Mouse (Mus musculus) 3134 (cell line): ENCODE data around the gene Cyth2.

ENCODE experiments used
- DNase-seq: peaks from one replicate; pipeline ENCODE4 v3.0.0-alpha.2; 2011; ENCODE audit warnings: low spot score; ENCODE audit not compliant: insufficient read length; ENCODE audit errors: extremely low read depth

Cyth2 gene

DNA sequence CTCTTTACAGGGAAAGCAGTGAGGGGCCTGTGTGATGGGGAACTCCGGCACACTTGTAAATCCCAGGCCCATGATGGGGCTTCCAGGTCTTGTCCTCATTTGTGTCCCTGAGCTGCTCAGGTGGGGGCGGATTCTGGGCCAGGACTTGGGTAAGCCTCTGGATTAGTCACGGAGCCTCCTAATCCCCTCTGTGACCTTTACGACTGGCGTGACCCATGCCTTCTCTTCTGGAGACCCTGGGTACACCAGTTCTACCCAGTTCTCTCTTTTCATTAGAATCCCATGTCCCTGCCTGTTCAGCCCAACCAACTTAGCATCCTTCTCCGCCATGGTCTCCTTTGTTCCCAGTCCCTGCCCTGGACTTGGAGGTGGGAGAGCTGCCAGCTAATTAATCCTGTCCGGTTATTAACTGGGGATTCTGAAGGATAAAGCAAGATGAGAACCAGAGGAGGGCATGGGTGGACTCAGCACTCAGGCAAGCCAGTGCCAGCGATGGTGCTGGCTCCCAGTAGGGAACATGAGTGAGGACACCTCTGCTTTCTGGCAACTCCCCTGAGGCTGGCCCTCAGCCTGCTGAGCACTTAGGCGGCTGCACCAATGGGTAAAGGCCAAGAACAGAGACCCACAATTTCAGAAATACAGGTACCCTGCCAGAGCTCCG is 1.1 kb upstream of the Cyth2 start:
- no peak for DNase-seq

DNA sequence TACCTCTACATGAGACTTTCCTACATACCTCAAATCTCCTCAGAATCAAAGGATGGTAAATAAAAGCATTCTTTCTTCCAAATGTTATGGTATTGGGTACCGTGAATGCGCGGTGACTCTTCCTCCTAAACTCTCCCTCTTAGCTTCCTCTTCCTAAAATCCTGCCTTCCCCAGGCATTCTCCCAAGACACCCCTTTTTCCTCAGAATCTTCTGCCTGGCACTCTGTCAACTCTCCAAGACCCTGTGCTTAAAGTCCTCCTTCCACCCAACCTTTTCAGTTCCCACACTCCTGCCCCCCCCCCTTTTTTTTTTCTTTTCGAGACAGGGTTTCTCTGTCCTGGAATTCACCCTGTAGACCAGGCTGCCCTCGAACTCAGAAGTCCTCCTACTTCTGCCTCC is 460 bp upstream of the Cyth2 start:
- DNase-seq, result no peak

DNA sequence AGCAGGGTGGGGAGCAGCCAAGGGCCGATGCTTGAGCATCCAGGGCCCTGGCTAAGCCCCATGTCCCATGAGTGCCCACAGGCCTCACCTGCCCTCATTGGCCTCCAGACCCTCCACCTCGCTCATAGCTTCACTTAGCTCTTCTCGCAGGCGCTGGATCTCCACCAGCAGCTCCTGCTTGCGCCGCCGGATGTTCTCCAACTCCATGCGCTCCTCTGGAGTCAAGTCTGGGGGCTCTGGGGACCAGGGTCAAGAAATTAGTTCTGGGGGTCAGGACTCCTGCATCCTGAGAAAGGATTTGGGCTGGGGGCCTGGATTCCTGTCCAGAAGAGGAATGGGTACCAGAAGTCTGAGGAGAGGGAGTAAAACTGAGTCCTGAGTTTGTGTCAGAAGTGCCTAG is 1.5 kb downstream of the Cyth2 start:
- no peak for DNase-seq

DNA sequence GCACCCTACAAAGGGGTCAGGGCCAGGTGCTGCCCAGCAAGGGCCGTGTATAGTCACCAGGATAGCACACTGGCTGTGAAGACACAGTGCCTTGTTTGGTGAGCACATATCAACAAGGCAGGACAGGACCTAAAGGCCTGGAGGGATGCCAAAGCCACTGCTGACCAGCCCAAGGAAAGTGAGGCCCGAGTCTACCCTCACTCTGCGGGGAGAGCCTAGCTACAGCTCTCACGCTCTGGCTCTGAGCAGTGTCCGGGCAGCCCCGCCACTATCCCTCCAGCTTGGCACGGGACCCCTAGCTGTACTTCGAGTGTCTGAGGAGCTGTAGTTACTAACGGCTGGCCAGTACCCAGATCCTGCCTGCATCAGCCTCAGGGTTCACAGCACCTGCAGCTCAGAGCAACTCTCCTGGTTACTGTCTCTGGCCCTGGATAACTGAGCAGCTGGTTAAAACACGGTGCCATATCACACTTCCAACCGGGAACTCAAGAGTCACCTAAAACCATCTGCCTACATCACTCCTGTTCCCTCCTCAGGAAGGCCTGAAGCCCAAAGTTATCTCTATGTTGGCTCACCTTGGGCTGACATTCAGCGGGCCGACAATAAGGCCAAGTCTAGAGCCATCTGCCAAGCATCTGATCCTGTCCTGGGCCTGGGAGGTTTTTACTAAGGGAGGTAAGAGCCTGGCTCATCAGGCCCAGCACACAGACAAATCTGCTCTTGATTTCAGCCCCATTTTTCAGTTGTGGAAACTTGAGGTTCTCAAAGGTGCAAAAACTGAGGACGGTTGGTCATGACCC is 4.9 kb downstream of the Cyth2 start:
- DNase-seq, result no peak

DNA sequence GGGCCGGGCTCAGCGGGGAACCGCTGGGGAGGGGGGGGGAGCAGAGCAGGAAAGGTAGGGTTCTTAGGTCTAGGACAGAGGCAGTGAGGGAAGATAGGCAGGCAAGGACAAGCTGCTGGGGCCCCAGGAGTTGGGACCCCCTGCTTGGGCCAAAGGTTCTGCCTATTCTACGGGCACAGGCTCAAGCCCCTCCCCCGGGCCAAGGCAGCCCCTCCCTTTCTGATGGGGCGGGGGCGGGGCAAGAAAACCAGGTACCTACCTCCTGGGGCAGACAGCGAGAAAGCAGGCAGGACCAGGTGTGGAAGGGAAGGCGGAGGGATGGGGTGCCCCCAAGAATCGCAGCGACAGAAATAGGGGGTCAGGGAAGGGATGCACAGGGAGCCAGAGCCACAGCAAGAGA is 5.9 kb downstream of the Cyth2 start:
- no peak for DNase-seq

DNA sequence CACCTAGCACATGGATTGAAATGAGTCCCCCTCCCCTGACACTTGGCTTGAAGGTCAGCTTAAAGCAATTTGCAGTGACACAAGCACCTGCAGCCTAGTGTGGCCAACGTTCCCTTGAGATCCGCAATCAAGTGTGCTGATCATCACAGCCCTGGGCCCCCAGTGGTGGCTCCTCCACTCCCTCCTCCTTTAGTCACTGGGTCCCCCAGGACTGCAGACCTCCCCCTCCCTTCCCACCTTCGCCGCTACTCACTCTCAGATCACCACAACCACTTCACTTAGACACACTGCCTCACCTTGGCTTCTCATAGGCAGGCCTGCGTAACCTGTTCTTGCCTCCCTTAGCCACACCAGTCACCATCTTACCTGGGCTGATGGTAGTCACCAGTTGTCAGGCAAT is 8.4 kb downstream of the Cyth2 start:
- no peak for DNase-seq

DNA sequence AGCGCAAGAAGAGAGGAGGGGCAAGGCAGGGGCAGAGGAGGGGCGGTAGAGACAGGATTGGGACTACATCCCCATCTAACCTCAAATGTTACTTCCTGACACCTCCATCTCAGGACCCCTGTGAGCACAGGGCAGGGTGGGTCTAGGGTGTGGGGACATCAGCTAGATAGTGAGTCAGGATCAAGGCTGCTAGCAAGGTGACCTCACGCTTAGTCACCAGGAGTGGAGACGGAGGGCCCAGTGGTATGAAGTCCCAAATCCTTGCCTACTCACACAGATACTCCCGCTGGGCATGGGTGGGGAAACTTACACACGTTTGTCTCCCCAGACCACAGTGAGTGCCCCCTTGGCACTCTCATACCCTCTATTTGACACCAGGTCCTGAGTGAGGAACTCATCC is 11.8 kb downstream of the Cyth2 start:
- peak; percentile 74 for DNase-seq

DNA sequence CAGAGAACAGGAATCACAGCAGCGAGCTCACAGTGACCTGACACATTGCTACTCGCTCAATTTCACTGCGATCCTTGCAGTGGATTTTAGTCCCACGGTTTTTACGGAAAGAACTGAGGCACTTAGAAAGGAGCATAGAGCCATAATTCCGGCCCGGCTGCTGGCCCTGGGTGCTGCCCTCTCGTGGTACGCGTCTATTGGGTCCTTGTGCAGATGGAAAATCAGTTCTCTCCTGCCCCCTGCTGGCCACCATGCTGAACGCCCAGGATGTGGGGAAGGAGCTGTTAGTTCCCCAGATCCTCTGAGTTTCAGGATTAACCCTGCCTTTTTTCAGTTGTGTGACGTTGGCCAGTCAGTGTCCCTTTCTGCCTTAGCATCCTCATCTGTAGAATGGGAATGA is 13.0 kb downstream of the Cyth2 start:
- peak; percentile 79 for DNase-seq

DNA sequence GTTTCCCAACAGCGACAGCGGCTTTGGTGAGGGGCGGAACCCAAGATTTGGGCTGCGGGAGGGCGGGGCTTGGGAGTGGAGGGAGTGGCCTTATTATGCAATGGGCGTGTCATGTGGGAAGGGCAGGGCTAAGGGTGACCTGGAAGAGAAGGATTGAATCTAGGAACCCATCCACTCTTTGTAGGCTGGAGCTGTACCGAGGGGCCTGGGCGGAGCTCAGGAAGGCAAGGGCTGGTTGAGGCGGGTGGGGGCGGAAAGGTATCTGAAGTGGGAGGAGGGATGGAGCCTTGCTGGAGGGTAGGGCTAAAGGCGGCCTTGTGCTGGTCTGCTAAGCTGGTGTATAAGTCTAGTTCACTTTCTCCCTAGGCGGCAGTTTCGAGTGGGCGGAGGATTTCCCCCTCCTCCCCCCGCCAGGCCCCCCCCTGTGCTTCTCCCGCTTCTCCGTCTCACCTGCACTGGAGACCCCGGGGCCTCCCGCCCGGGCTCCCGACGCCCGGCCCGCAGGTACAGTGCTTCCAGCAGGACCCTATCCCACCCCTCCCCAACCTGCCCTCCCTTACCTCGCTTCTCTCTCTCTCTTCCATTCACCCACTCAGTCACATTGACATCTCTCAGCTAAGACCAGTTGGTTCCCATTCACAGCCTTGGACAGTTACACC is 13.7 kb downstream of the Cyth2 start:
- peak; percentile 85 for DNase-seq

DNA sequence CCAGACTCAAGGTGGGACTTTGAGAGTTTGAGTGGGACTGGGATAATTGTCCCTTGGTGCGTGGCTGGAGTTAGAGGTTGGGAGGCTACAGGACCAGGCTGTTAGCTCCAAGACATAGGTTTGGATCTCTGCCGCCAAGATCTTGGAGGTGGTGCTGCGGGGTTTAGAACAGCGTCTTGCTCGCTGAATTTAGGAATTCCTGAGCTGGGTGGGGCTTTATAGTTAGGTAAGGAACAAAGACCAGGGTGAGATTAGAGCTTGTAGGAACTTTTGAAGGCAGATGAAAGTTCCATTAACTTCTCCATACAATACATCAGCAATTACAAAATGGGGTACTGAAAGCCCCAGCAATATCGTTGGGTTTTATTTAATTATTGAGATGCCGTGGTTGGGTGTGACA is 14.4 kb downstream of the Cyth2 start:
- no peak for DNase-seq

DNA sequence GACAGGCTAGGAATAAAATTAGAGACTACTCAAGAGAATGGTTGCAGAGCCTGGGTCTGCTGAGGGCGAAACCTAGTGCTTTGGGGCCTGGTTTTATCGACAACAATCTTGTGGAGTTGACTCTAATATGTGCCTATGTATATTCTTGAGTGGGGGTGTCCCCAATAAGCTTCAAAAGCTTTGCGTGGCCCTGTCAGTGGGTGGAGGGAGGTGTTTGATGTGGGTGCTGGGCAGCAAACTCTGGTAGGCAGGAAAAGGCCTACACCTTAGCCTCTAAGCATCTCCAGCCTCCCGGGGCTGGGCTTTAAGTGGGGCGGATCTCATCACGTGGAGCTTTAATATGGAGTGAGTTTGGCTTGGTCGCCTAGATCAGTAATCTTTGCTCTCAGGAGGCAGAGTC is 15.4 kb downstream of the Cyth2 start:
- DNase-seq, result no peak

DNA sequence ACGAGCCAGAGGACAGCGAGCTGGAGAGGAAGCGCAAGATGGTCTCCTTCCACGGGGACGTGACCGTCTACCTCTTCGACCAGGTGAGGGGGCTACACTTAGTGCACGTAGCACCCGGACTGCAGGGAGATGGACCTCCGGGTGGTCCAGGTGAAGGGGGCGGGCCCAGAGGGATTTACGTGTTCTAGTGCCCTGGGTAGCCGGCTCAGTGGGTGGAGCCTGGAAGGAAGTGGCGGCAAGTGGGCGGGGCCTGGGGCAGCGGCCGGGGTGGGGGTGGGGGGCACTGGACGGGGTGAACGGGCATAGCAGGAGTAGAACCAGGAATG is 15.9 kb downstream of the Cyth2 start:
- no peak for DNase-seq

DNA sequence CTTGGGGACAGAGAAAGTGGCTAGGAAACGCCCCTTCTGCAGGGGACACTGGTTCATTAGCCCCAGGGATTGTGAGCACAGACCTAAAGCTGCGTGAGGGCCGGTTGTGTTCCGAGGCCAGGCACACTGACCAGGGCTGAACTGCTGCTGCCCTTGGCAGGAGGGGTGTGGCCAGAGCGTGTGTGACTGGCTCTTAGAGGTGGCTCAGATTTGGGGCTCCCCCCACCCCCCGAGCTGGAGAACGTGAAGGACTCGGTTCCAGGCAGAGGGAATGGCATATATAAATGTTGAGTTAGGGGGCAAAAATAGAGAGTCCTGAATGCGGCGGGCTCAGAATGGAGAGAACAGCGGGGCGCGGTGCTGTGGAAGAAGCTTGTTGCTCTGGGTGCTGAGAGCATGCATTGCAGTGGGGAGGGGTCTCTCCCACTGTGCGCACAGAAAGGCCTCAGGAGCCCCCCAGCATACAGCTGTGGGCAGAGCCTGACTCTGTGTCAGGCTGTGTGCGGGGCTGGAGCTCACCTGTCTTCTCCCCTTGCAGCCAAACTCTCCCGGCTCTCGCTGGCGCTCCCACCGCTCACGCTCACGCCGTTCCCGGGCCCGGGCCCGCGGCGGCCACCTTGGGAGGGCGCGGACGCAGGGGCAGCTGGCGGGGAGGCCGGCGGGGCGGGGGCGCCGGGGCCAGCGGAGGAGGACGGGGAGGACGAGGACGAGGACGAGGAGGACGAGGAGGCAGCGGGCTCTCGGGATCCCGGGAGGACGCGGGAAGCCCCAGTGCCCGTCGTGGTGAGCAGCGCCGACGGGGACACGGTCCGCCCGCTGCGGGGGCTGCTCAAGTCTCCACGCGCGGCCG is 16.5 kb downstream of the Cyth2 start:
- DNase-seq, result no peak

DNA sequence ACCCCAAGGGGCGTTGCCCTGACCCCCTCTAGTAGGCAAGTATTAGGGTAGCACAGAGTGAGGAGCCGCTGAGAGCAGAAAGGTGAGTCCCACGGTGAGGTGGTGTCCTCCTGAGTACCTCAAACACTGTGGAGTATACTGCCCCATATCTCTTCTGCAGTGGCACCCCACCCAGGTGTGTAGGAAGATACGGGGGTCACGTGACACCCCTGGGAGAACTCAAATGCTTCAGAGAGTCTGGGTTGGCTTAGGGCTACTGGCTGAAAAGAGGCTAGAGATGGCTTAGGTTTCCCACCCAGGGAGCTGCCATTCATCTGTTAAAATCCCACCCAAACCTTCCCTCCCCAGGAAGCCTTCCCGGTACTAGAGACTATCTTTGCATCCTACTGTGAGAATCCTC is 17.4 kb downstream of the Cyth2 start:
- DNase-seq, result no peak

DNA sequence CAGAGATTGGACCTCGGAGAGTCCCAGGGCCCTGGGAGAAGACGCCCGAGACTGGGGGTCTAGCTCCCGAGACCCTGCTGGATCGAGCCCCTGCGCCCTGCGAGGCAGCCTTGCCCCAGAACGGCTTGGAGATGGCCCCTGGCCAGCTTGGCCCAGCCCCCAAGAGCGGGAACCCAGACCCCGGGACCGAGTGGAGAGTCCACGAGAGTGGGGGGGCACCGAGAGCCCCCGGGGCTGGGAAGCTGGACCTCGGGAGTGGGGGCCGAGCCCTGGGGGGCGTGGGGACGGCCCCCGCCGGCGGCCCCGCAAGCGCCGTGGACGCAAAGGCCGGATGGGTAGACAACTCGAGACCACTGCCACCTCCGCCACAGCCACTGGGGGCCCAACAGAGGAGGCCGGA is 19.4 kb downstream of the Cyth2 start:
- DNase-seq, result no peak

DNA sequence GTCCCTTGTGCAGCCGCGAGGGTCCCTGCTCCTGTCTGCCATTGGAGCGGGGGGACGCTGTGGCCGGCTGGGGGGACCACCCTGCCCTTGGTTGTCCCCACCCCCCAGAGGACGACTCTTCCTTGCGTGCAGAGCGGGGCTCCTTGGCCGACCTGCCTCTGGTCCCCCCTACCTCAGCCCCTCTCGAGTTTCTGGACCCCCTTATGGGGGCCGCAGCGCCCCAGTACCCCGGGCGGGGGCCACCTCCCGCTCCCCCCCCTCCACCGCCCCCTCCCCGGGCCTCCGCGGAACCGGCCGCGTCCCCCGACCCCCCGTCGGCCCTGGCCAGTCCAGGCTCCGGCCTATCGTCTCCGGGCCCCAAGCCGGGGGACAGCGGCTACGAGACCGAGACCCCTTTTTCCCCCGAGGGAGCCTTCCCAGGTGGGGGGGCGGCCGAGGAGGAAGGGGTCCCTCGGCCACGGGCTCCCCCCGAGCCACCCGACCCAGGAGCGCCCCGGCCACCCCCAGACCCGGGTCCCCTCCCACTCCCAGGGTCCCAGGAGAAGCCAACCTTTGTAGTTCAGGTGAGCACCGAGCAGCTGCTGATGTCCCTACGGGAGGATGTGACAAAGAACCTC is 20.3 kb downstream of the Cyth2 start:
- no peak for DNase-seq

DNA sequence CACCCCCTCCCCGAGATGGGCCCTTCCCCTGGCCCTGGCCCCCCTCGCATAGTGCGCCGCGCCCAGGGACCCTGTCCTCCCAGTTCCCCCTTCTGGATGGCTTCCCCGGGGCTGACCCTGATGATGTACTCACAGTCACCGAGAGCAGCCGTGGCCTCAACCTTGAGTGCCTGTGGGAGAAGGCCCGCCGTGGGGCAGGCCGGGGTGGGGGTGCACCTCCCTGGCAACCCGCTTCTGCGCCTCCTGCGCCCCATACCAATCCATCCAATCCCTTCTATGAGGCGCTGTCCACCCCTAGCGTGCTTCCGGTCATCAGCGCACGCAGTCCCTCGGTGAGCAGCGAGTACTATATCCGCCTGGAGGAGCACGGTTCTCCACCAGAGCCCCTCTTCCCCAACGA is 21.1 kb downstream of the Cyth2 start:
- DNase-seq, result no peak

DNA sequence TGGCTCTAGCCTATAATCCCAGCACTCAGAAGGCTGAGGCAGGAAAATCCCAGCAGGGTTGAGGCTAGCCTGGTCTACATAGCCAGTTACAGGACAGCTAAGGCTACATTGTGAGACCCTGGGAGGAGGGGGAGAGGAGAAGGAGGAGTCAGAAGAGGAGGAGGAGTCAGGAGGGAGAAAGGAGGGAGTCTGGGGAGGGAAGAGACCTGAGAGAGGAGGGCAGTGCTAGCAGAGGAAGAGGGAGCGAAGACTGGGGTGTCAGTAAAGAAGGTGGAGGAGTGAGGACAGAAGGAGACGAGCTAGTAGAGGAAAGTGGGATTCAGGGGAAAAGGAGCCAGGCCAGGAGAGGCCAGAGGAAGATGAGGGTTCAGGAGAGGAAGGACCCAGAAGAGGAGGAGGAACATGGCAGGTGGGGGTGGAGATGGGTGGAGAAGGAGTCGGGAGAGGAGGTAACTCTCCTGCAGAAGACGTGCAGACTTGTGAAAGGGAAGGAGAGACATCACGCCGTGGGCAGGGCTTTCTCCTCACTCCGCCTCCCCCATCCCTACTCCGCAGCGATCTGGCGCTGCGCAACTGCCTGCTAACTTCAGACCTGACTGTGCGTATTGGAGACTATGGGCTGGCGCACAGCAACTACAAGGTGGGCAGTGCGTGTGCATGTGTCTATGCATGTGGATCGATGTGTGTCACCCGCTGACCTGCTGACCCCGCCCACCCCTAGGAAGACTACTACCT is 22.5 kb downstream of the Cyth2 start:
- DNase-seq, result no peak

DNA sequence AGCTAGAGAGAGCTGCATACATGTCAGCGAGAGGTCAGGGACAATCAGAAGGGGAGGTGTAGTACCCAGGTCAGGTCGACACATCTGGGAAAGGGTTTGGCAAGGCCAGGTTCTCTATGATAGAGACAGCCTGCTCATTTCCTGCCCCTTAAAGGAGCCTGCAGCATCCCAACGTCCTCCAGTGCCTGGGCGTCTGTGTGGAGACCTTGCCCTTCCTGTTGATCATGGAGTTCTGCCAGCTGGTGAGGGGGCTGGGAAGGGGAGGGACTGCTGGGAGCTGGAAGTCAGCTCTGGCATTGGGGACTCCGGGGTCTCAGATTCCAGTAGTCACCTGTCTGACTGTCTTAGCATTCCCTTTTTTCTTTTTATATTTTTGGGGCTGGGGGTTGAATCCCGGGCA is 23.7 kb downstream of the Cyth2 start:
- no peak for DNase-seq

DNA sequence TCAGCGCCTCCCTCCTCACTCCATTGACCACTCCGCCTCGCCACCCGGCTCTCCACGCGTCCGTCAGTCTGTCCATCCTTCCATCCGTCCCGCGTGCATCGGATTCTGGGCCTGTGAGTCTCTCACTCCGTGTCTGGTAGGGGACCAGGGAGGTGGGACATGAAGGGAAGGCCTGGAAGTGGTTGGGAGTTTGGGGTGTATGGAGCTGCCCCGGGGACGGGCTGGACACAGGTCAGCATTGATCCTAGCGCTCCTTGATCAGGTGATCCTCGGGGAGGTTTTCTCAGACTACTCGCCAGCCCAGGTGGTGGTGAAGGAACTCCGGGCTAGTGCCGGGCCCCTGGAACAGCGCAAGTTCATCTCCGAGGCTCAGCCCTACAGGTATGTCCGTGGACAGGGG is 26.7 kb downstream of the Cyth2 start:
- DNase-seq, result no peak
